Mouse (Mus musculus) small intestine, adult 10 weeks (tissue): Measurements from ENCODE around the gene Selenon. TPM values are rescaled to one million over a fixed set of nuclear protein-coding genes. Genes with fewer than 3 reads are reported as not detected.

Experiments
- polyA plus RNA-seq: library from polyadenylated mRNA; stranded (reverse); fragments of 350-450 nt; fragmentation: Illumina TruSeq; extraction: RNeasy Lipid Tissue Mini Kit (QIAGEN cat#74804); gene quantifications from one replicate; pipeline ENCODE4 v1.2.3, GENCODE M21; 2014; ENCODE audit warnings: low replicate concordance

The Selenon gene
- polyA plus RNA-seq = 0.45 TPM

DNA sequence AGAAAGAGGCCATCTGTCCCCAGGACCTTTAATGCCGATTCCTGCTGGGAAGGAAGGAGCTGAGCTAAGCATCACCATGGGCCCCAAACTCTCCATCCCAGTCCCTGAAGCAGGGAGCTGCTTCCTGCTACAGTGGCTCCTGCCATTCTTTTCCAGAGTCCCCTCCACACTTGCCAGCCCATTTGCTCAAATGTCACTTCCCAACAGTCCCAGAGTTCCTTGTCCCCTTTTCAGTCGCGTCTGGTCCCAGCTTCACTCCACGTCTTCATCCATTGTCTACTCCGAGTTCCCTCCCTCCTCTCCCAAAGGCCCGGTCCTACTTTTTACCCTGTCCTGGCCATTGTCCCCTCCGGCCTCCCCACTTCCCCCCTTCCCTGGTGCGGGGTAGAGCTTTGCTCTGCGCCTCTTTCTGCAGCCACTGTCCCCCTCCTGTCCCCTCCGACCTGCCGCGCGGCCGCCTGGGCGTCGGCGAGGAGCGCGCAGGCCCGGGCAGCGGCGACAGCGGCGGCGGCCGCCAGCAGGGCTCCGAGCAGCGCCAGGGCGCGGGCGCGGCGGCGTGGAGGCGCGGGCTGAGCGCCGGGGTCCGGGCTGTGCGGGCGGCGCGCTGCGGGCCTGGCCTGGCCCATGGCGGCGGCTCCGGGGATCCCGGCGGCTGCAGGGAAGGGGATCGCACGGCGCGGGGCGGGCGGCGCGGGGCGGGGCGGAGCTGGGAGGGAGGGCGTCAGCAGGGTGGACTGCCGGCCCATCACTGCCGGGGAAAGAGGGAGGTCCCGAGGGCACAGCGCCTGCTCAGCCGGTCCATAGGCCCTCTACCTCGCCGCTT is at the start of gene Selenon:
Gene Selenon (minus strand): TSS at position 673 of the 823 bp plus-strand sequence.

DNA sequence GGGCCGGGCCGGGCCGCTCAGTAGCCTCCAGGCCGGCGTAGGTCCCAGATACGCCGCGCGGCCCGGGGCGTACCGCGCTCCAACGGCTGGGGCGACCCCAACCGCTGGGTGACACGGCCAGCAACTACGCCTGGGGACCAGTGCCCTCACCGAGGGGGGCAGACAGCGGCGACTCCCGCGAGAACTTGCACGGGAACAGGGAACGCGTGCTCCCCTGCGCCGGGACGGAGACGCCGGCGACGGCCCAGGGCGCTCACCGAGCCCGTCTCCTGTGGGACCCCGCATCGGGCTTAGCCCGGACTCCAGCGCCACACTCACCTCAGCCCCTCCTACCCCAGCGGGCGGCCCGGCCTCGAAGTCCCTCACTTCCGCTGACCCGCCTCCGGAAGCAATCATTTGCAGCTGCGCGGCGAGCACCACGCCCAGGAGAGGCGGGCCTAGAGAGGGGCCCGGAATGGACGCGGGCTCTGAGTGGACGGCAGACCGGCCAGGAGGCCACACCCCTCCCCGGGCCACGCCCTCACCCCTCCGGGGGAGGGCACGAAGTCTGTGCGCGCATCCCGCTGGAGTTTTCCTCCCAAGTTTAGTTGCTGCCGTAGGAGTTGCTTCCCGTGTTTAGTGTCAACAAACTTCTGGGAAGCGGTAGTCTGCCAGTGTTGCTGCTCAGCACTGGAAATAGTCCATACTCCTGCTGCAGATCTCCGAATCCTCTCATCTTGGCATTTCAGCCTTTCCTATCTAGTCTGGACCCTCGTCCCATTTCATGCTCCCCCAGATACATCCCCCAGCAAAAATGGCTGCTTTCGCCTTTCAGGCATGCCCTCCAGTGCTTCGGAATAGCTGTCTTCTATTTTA is 16.8 kb downstream of the Selenon start, which contains the start of gene Mtfr1l:
Gene Mtfr1l (minus strand): TSS at position 456 of the 855 bp plus-strand sequence.

DNA sequence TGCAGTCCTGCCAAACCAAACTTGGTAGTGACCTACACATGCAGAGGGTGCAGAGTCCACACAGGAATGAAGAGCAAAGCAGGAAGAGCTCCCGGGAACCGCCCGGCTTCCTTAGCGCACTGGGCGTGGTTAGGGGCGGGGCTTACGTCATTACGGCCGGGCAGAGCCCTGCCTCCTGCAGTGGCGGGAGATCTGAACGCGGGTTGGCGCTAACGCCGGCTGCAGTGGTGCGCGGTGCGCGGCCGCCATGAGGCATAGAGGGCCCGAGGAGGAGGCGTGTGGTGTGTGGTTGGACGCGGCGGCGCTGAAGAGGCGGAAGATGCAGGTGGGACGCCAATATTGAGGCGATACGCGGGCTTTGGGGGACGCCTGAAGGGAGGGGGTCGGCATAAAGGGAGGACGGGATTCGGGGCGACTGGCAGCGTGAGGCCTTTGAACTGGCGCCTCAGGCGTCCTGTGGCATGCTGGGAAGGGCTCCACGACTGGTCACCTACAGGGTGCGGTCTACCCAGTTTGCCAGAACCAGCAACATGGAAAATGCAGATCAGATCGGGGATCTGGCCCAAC is 41.0 kb downstream of the Selenon start, which contains the start of gene Aunip:
Gene Aunip (plus strand): TSS at position 155 of the 567 bp plus-strand sequence.

DNA sequence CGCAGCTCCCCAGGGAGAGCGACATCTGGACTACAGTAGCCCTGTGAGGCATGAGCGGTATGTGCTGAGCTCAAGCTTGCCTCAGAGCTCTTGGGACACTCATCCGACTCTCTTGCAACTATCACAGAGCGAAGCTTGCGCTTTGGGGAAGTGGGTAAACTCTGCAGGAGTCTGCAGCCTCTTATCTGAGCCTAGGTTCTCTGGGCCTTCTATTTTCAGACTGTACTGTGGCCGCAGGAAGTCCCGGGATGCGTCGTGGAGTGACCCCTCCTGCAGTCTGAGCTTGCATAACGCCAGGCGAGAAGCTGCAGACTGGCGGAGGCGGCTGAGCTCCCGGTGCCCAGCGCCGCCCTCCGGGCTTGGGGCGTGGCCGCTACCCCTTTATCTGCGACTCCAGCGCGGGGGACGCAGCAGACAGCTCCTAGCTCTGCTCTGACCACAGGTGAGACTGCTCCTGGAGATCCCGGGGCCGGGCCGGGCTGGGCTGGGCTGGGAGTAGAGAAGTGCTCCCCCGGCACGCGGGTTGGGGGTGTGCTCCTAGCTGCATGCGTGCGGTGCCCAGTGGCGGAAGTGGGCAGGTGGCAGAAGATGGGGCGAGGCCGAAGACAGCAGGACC is 55.3 kb downstream of the Selenon start, which contains the start of gene Paqr7:
Gene Paqr7 (plus strand): TSS at position 103 of the 616 bp plus-strand sequence.

Other genes with a start within 250 kb of the Selenon start
- gene Trim63, start 237.0 kb downstream of the Selenon start, polyA plus RNA-seq = 0.48 TPM
- 17.2 TPM for gene Slc30a2, start 209.0 kb downstream of the Selenon start, polyA plus RNA-seq
- not detected for gene Extl1, start 168.3 kb downstream of the Selenon start, polyA plus RNA-seq
- gene Pafah2, start 155.8 kb downstream of the Selenon start, polyA plus RNA-seq = 19.8 TPM
- 73.5 TPM for gene Stmn1, start 83.8 kb downstream of the Selenon start, polyA plus RNA-seq
- gene Paqr7, start 55.5 kb downstream of the Selenon start, polyA plus RNA-seq = 10.1 TPM
- gene Aunip, start 41.2 kb downstream of the Selenon start, polyA plus RNA-seq = 2.0 TPM
- gene Mtfr1l, start 16.8 kb downstream of the Selenon start, polyA plus RNA-seq = 27.0 TPM
- gene Man1c1, start 152.1 kb upstream of the Selenon start, polyA plus RNA-seq = 1.0 TPM
- 0.45 TPM for gene Ldlrap1, start 215.9 kb upstream of the Selenon start, polyA plus RNA-seq